Mouse (Mus musculus) adrenal gland, adult 8-10 months (tissue): ENCODE data around the gene Mtnr1b. TPM values are rescaled to one million over a fixed set of nuclear protein-coding genes. Genes with fewer than 3 reads are reported as not detected.

ENCODE experiments used
- DNase-seq: peaks from one replicate; pipeline ENCODE4 v3.0.0; 2022
- total RNA-seq, 4 experiments: library from RNA; stranded (reverse); gene quantifications; 2 replicates each; pipeline ENCODE4 v1.2.4; 2022

Gene Mtnr1b
- total RNA-seq, 4 experiments from 2014 or later, result not detected

DNA sequence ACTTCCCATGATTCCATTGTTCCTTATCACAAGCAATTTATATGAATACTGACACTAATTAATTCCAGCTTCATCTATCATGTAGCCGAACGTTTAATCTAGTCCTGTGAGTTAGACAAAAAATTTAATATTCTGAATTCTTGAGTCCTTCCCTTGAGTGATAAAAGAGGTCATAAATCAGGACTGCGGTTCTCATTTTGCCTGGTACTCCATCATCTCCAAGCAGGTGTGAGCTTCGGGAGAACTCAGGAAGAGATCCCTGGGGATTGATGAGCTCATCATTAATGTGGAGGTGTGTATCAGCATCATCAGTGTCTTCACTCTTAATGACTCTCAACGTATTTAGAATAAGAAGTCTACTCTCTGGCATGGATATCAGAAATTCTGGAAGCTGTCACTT lies 74.0 kb downstream of the Mtnr1b start:
- no peak for DNase-seq

DNA sequence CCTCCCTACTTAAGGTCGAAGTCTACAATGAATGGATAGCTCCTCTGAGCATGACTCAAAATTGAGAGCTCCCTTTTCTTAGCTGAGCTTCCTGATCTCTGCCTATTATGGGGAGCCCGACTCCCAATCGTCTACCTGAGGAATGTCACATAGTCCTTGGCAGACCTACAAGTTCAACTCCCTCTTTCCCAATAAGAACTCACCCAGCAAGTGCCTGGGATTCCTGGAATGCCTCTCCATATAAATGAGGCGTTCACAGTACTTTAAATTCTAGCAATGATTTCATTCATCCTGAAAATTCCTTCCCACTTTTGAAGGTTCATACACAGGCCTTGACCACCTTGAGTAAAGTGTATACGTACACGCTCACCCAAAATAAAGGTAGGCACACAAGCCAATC lies 79.9 kb downstream of the Mtnr1b start:
- no peak for DNase-seq

DNA sequence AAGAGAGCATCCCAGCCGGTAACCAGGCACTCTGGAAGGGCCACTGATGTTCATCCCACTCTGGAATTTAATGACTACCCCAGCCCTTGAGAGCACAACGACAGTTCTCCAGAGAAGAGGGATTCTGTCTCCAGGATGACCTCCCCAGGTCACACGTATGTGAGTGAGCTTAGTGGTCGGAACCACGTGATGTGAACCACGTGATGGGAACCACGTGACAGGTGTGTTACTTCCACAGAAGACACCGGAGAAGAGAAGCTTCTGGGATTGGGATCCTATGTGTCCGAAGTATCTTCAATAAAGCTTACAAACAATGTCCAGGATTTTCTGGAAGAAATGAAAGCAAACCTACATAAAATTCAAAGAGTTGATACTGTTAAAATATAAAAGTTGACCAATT lies 82.3 kb downstream of the Mtnr1b start:
- no peak for DNase-seq

DNA sequence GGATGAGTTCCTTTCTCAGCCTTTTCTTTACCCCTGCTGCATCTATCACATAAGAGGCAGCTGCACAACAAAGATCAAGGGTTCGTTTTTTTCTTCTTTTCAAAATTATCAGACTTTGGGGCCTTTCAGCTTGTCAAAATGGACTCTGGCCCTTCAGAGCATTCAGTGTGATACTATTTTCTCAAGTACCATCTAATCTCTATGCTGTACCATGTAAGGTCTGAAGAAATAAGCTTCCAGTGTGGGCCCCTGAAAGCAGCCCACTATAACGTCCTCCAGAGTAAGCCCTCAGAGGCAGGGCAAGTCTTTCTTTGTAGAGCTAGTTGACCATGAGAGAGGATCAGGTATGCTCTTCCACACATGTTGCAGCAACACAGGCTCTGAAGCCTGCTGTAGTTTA lies 87.7 kb downstream of the Mtnr1b start:
- DNase-seq, result no peak

DNA sequence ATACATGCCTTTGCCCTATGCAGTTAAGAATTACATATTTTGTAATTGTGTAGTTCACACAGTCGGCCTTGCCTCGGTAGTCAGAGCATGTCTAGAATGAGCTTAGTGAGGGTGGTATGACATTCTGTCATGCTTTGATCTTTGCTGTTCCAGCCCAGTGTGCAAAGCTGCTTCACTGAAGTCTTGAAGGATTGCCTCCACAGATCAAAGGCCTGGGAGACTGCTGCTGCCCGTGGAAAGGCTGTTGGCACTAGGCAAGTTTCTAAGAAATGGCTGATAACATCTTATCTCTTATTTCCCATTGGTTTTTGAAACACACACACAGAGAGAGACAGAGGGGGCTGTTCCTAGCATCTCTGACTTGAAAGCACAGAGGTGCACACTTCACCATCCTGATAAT lies 88.2 kb downstream of the Mtnr1b start:
- DNase-seq, result peak; percentile 10

- DNase-seq, result no peak
Measured at GRCm38 (mm10) chr9:15781936-15782335, 92.4 kb downstream of the Mtnr1b start.

DNA sequence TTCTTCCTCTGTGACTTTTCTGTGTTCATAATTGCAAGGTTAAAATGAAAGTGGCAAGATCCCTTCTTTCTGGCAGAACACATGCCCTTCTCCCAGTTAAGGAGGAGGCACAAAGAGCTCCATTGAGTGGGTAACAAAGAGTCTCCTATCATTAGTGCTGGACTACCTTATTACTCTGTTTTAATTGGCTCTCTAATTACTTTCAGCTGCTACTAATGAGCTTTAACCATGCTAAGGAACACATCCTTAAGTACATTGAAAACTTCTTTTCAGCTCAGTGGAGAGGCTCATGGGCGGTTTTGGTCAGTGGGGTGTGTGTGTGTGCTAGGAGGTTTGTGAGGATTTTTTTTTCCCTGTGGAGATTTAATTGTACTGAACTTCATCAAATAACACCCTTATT lies 99.4 kb downstream of the Mtnr1b start:
- DNase-seq, result no peak

Other genes starting within 250 kb of the Mtnr1b start
- under 1 TPM in 3 of 4 experiments, not detected in 1; 0.19 to 0.43 (median 0.24) TPM for gene Deup1, start 246.6 kb downstream of the Mtnr1b start, total RNA-seq
- gene Slc36a4, start 164.8 kb downstream of the Mtnr1b start, total RNA-seq, result 10 to 100 TPM; 36.6 to 42.7 (median 37.0) TPM